Mouse (Mus musculus): ENCODE measurements at regions not wholly inside any gene's neighbourhood (a gene's known extent, or its start where the extent isn't known, plus 50 kb on each side); places are given as distances from the start of the nearest gene placed in this dataset.

DNA sequence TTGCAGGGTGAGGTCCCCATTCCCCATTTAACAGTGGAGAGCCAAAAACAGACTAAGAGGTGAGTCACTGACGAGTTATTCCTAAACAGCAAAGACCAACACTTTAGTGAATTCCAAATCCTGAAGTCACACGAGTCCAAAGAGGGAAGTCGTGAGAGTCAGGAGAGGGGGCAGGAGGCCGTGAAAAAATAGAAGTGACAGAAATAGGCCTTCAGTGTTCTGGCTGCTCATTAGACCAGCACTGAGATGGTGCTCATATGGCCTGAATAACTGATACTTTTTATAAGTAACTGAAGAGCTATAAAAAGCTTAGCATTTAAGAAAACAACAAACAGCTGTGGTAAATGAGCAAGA, 68.5 kb upstream of the Bach2 start:
- no peaks in the 10 kb centered on the region for H3K9me3 ChIP-seq (ENCODE audit: control insufficient read depth, low read length)
- H3K27ac ChIP-seq (ENCODE audit: low read depth, low read length): no peak overlapping the region
- no peak overlapping the region for H3K4me3 ChIP-seq (ENCODE audit: low read depth, low read length)
- H3K4me2 ChIP-seq (ENCODE audit: low read depth, low read length, severe bottlenecking): no peak overlapping the region
- peaks cover 5% of the 10 kb centered on the region; the same call in 1 of the 2 replicates for H3K4me1 ChIP-seq (replicated peaks; ENCODE audit: control insufficient read depth, insufficient read depth, low read length)
- ATAC-seq (replicated peaks; ENCODE audit: low FRiP score): no peak
- 54% methylated on average over 4 of the region's 4 CpGs for WGBS
- H3K9ac ChIP-seq (ENCODE audit: low read length): no peak overlapping the region
- DNase-seq (ENCODE audit: low spot score): no peak
- no peaks in the 10 kb centered on the region for H3K36me3 ChIP-seq (ENCODE audit: control insufficient read depth, insufficient read depth, low read length)
- no peaks in the 10 kb centered on the region for H3K27me3 ChIP-seq (ENCODE audit: control insufficient read depth, insufficient read depth, low read length)

DNA sequence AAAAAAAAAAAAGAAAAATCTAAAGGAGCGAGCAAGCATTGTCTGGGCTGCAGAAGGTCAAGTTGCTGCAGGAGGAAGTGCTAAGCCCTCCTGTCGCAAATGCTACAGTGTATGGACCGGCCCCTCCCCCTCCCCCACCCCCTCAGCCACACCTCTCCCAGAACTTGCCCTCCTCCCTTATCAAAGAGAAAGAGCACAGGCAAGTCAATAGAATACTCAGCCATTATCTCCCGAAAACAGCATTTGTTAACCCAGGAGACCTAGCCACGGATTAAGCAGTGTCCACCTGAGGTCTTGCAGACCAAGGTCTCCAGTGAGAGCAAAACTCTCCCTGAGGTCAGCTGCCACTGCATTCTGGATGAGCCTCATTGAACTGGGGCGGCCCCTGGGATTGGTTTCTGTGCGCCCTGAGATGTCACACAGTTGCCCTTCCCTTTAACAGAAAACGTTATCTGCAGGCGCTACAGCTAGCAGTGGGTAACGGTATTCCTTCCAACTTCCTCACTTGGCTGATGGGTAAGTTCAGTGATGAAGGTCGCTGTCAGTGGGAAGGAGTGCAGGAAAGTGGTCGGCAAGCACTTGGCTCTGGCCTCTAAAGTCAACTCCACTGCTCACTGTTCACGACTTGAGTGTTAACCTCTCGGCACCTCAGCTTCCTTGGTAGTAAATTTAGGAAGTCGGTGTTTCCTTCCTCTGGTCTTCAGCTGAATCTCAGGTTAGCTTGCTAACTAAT, 68.0 kb upstream of the Bach2 start:
- Histone ChIP-seq H3K27ac (ENCODE audit: low read depth, low read length) (no peak overlapping the region), H3K4me2 (ENCODE audit: low read depth, low read length, severe bottlenecking) (no peak overlapping the region), H3K9me3 (ENCODE audit: control insufficient read depth, low read length) (no peaks in the 10 kb centered on the region), H3K4me3 (ENCODE audit: low read depth, low read length) (no peak overlapping the region), H3K27me3 (ENCODE audit: control insufficient read depth, insufficient read depth, low read length) (no peaks in the 10 kb centered on the region), H3K4me1 (replicated peaks; ENCODE audit: control insufficient read depth, insufficient read depth, low read length) (peaks cover 5% of the 10 kb centered on the region; the same call in 1 of the 2 replicates), H3K9ac (ENCODE audit: low read length) (no peak overlapping the region), H3K36me3 (ENCODE audit: control insufficient read depth, insufficient read depth, low read length) (no peaks in the 10 kb centered on the region)
- ATAC-seq (replicated peaks; ENCODE audit: low FRiP score): no peak
- WGBS: 74% methylated on average over 15 of the region's 15 CpGs
- DNase-seq (ENCODE audit: low spot score): no peak

- Histone ChIP-seq H3K4me3 (ENCODE audit: low read depth, low read length) (no peak overlapping the region), H3K27me3 (ENCODE audit: control insufficient read depth, insufficient read depth, low read length) (no peaks in the 10 kb centered on the region), H3K9ac (ENCODE audit: low read length) (no peak overlapping the region), H3K36me3 (ENCODE audit: control insufficient read depth, insufficient read depth, low read length) (no peaks in the 10 kb centered on the region), H3K27ac (ENCODE audit: low read depth, low read length) (no peak overlapping the region), H3K4me2 (ENCODE audit: low read depth, low read length, severe bottlenecking) (no peak overlapping the region), H3K9me3 (ENCODE audit: control insufficient read depth, low read length) (no peaks in the 10 kb centered on the region), H3K4me1 (replicated peaks; ENCODE audit: control insufficient read depth, insufficient read depth, low read length) (peaks cover 5% of the 10 kb centered on the region; the same call in 1 of the 2 replicates)
- ATAC-seq (replicated peaks; ENCODE audit: low FRiP score): no peak
- no peak for DNase-seq (ENCODE audit: low spot score)
- 94% methylated on average over 6 of the region's 6 CpGs for whole genome bisulfite sequencing
Observed at GRCm38 (mm10) chr4:32171291-32171690, 67.3 kb upstream of the Bach2 start.

DNA sequence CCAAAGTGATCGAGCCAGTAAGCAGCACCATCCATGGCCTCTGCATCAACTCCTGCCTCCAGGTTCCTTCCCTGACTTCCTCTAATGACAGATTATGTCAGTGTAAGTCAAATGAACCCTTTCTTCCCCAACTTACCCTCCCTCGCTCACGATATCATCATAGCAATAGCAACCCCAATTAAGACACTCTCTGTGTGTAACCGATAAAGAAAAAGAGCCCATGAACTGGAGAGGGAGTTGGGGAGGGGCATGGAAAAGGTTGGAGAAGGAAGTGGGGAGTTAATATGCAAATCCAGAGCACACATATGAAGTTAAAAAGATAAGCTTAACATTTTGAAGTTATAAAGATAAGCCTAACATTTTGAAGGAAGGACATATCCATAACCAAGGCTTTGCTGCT, 65.6 kb upstream of the Bach2 start:
- WGBS: 90% methylated on average over 4 of the region's 4 CpGs
- no peak for ATAC-seq (replicated peaks; ENCODE audit: low FRiP score)

GRCm38 (mm10) chr4:32174771-32175170, 63.8 kb upstream of the Bach2 start:
- no peak overlapping the region for H3K9ac ChIP-seq (ENCODE audit: low read length)
- no peaks in the 10 kb centered on the region for H3K27me3 ChIP-seq (ENCODE audit: control insufficient read depth, insufficient read depth, low read length)
- no peaks in the 10 kb centered on the region for H3K36me3 ChIP-seq (ENCODE audit: control insufficient read depth, insufficient read depth, low read length)
- peaks cover 4% of the 10 kb centered on the region; the same call in 1 of the 2 replicates for H3K4me1 ChIP-seq (replicated peaks; ENCODE audit: control insufficient read depth, insufficient read depth, low read length)
- DNase-seq (ENCODE audit: low spot score) (no peak), ATAC-seq (replicated peaks; ENCODE audit: low FRiP score) (no peak)
- H3K4me2 ChIP-seq (ENCODE audit: low read depth, low read length, severe bottlenecking): no peak overlapping the region
- no peaks in the 10 kb centered on the region for H3K9me3 ChIP-seq (ENCODE audit: control insufficient read depth, low read length)
- 77% methylated on average over 7 of the region's 7 CpGs for WGBS
- H3K27ac ChIP-seq (ENCODE audit: low read depth, low read length): no peak overlapping the region
- H3K4me3 ChIP-seq (ENCODE audit: low read depth, low read length): no peak overlapping the region

More for the DNA sequence above, 65.6 kb upstream of the Bach2 start:
- Histone ChIP-seq H3K36me3 (ENCODE audit: control insufficient read depth, insufficient read depth, low read length) (no peaks in the 10 kb centered on the region), H3K27me3 (ENCODE audit: control insufficient read depth, insufficient read depth, low read length) (no peaks in the 10 kb centered on the region), H3K27ac (ENCODE audit: low read depth, low read length) (no peak overlapping the region), H3K4me1 (replicated peaks; ENCODE audit: control insufficient read depth, insufficient read depth, low read length) (peaks cover 4% of the 10 kb centered on the region; the same call in 1 of the 2 replicates), H3K9me3 (ENCODE audit: control insufficient read depth, low read length) (no peaks in the 10 kb centered on the region), H3K4me3 (ENCODE audit: low read depth, low read length) (no peak overlapping the region), H3K9ac (ENCODE audit: low read length) (no peak overlapping the region), H3K4me2 (ENCODE audit: low read depth, low read length, severe bottlenecking) (no peak overlapping the region)
- DNase-seq (ENCODE audit: low spot score): no peak

DNA sequence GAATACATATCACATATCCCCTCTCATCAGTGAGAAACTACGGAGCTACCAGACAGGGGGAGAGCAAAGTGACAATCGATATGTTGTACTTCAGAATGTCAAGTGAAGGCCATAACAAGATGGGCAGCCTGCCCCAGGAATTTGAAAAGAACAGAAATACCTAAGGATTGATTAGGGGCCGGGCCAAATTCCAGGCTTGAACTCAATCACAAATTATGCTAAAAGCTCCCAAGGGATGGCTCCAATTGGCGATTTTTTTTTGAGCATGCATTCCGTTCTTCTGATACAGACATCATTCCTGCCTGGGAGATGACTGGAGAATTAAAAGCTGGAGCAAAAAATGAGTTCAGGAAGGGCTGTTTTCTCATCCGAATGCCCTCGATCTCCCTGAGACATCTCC, 63.4 kb upstream of the Bach2 start:
- Histone ChIP-seq H3K9me3 (ENCODE audit: control insufficient read depth, low read length) (no peaks in the 10 kb centered on the region), H3K27me3 (ENCODE audit: control insufficient read depth, insufficient read depth, low read length) (no peaks in the 10 kb centered on the region), H3K36me3 (ENCODE audit: control insufficient read depth, insufficient read depth, low read length) (no peaks in the 10 kb centered on the region), H3K9ac (ENCODE audit: low read length) (no peak overlapping the region), H3K27ac (ENCODE audit: low read depth, low read length) (no peak overlapping the region), H3K4me2 (ENCODE audit: low read depth, low read length, severe bottlenecking) (no peak overlapping the region), H3K4me1 (replicated peaks; ENCODE audit: control insufficient read depth, insufficient read depth, low read length) (peaks cover 4% of the 10 kb centered on the region; the same call in 1 of the 2 replicates), H3K4me3 (ENCODE audit: low read depth, low read length) (no peak overlapping the region)
- no peak for DNase-seq (ENCODE audit: low spot score)
- 79% methylated on average over 7 of the region's 7 CpGs for WGBS
- ATAC-seq (replicated peaks; ENCODE audit: low FRiP score): no peak

DNA sequence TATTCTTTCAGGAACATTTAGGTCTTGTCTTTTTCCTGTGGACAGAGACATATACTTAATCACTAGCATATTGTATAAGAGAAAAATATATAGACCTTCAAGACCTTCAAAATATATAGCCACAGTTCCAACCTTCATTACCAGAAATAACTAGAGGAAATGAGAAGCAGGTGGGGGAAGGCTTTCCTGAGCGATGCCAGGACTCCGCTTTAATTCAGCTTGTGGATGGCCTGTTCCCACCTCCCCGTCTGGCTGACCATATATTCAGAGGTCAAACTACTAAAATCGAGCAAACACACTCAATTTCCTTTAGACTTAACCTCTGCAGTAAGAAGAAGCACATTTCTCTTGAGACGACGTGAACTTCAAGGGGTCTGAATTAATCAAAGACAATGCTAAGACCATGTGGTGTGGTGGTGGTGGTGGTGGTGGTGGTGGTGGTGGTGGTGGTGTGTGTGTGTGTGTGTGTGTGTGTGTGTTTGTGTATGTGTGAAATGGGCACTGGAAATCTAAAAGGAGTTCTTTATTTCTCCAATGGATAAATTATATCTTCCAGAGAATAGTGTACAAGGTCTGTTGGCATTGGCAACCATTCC, 62.7 kb upstream of the Bach2 start:
- H3K4me2 ChIP-seq (ENCODE audit: low read depth, low read length, severe bottlenecking): no peak overlapping the region
- H3K4me1 ChIP-seq (replicated peaks; ENCODE audit: control insufficient read depth, insufficient read depth, low read length): peaks cover 4% of the 10 kb centered on the region; the same call in 1 of the 2 replicates
- H3K4me3 ChIP-seq (ENCODE audit: low read depth, low read length): no peak overlapping the region
- 77% methylated on average over 6 of the region's 6 CpGs for WGBS
- no peak overlapping the region for H3K27ac ChIP-seq (ENCODE audit: low read depth, low read length)
- H3K9ac ChIP-seq (ENCODE audit: low read length): no peak overlapping the region
- no peaks in the 10 kb centered on the region for H3K9me3 ChIP-seq (ENCODE audit: control insufficient read depth, low read length)
- DNase-seq (ENCODE audit: low spot score): no peak
- ATAC-seq (replicated peaks; ENCODE audit: low FRiP score): peak; percentile 25; the same call in 1 of the 2 replicates
- no peaks in the 10 kb centered on the region for H3K36me3 ChIP-seq (ENCODE audit: control insufficient read depth, insufficient read depth, low read length)
- no peaks in the 10 kb centered on the region for H3K27me3 ChIP-seq (ENCODE audit: control insufficient read depth, insufficient read depth, low read length)

GRCm38 (mm10) chr4:32176449-32177135, 62.0 kb upstream of the Bach2 start:
- DNase-seq (ENCODE audit: low spot score): no peak
- peaks cover 4% of the 10 kb centered on the region; the same call in 1 of the 2 replicates for H3K4me1 ChIP-seq (replicated peaks; ENCODE audit: control insufficient read depth, insufficient read depth, low read length)
- H3K27ac ChIP-seq (ENCODE audit: low read depth, low read length): 0 out of 2 replicates have a peak overlapping the region, but pooled peaks have one; percentile 21

More at GRCm38 (mm10) chr4:32176449-32177135, 62.0 kb upstream of the Bach2 start:
- Histone ChIP-seq H3K36me3 (ENCODE audit: control insufficient read depth, insufficient read depth, low read length) (no peaks in the 10 kb centered on the region), H3K4me3 (ENCODE audit: low read depth, low read length) (no peak overlapping the region), H3K9ac (ENCODE audit: low read length) (no peak overlapping the region), H3K9me3 (ENCODE audit: control insufficient read depth, low read length) (no peaks in the 10 kb centered on the region), H3K4me2 (ENCODE audit: low read depth, low read length, severe bottlenecking) (no peak overlapping the region), H3K27me3 (ENCODE audit: control insufficient read depth, insufficient read depth, low read length) (no peaks in the 10 kb centered on the region)
- 33% methylated on average over 4 of the region's 4 CpGs for WGBS
- ATAC-seq (replicated peaks; ENCODE audit: low FRiP score): peak; percentile 80
